Mouse (Mus musculus) adrenal gland, adult 10 weeks (tissue): ENCODE data around the gene Rpp40. TPM values are rescaled to one million over a fixed set of nuclear protein-coding genes. Genes with fewer than 3 reads are reported as not detected.

Experiments used
- polyA plus RNA-seq: library from polyadenylated mRNA; stranded (reverse); fragments of 350-450 nt; fragmentation: Illumina TruSeq; extraction: RNeasy Lipid Tissue Mini Kit (QIAGEN cat#74804); gene quantifications from one replicate; pipeline ENCODE4 v1.2.3, GENCODE M21; 2014; ENCODE audit warnings: low read depth, low replicate concordance

Gene Rpp40
- polyA plus RNA-seq, result 11.7 TPM

GRCm38 (mm10) chr13:35905879-35906481 lies at the start of gene Rpp40:
TSS of gene Rpp40 (minus strand) at chr13:35906359.

Other genes starting within 250 kb of the Rpp40 start
- 13.9 TPM for gene Cdyl, start 246.5 kb downstream of the Rpp40 start, polyA plus RNA-seq
- not detected for gene Ppp1r3g, start 52.5 kb upstream of the Rpp40 start, polyA plus RNA-seq
- gene Fars2, start 211.1 kb upstream of the Rpp40 start, polyA plus RNA-seq, result 31.5 TPM
- 44.1 TPM for gene Lyrm4, start 211.2 kb upstream of the Rpp40 start, polyA plus RNA-seq